Mouse (Mus musculus): Measurements from ENCODE around the gene Klhl41.

Gene Klhl41

GRCm38 (mm10) chr2:69683036-69683805, 13.3 kb downstream of the Klhl41 start:
- DNase-seq (ENCODE audit: low read depth) = no peak

GRCm38 (mm10) chr2:69684488-69684887, 14.6 kb downstream of the Klhl41 start:
- no peak for DNase-seq (ENCODE audit: low read depth)

GRCm38 (mm10) chr2:69690214-69690613, 20.3 kb downstream of the Klhl41 start:
- no peak for DNase-seq (ENCODE audit: low read depth)

- no peak for DNase-seq (ENCODE audit: low read depth)
Observed at GRCm38 (mm10) chr2:69690843-69691242, 20.9 kb downstream of the Klhl41 start.

GRCm38 (mm10) chr2:69693501-69693900, 23.6 kb downstream of the Klhl41 start:
- DNase-seq (ENCODE audit: low read depth) = peak; percentile 14

GRCm38 (mm10) chr2:69700446-69700845, 30.5 kb downstream of the Klhl41 start:
- DNase-seq (ENCODE audit: low read depth) = no peak

- peak; percentile 60 for DNase-seq (ENCODE audit: low read depth)
Observed at GRCm38 (mm10) chr2:69712171-69712570, 42.3 kb downstream of the Klhl41 start.

GRCm38 (mm10) chr2:69712981-69713625, 43.2 kb downstream of the Klhl41 start, which contains the start of gene Fastkd1:
Gene Fastkd1, minus strand, starts transcription at chr2:69713516.
- peak; percentile 91 for DNase-seq (ENCODE audit: low read depth)

GRCm38 (mm10) chr2:69713626-69714014, 43.7 kb downstream of the Klhl41 start:
- no peak for DNase-seq (ENCODE audit: low read depth)

GRCm38 (mm10) chr2:69714126-69714525, 44.2 kb downstream of the Klhl41 start:
- peak; percentile 13 for DNase-seq (ENCODE audit: low read depth)

GRCm38 (mm10) chr2:69716483-69716882, 46.6 kb downstream of the Klhl41 start:
- peak; percentile 28 for DNase-seq (ENCODE audit: low read depth)

- DNase-seq (ENCODE audit: low read depth) = no peak
Observed at GRCm38 (mm10) chr2:69719121-69719520, 49.2 kb downstream of the Klhl41 start.

GRCm38 (mm10) chr2:69722273-69722649, 52.3 kb downstream of the Klhl41 start, which contains the start of gene Ppig:
Gene Ppig, plus strand, starts transcription at chr2:69722545.
- DNase-seq (ENCODE audit: low read depth) = no peak

- DNase-seq (ENCODE audit: low read depth) = peak; percentile 96
Observed at GRCm38 (mm10) chr2:69722650-69723518, 53.0 kb downstream of the Klhl41 start.

GRCm38 (mm10) chr2:69723519-69723825, 53.6 kb downstream of the Klhl41 start:
- DNase-seq (ENCODE audit: low read depth) = no peak

Data from induced T-regulatory cell, adult 2 months (primary cell).